Mouse (Mus musculus): ENCODE results near the gene Klhl32.
"Not testable (repeated sequence)": the region's sequence is repeated elsewhere in the genome, so short reads cannot be mapped to it uniquely, and the experiment has no call there.

Klhl32 gene

DNA sequence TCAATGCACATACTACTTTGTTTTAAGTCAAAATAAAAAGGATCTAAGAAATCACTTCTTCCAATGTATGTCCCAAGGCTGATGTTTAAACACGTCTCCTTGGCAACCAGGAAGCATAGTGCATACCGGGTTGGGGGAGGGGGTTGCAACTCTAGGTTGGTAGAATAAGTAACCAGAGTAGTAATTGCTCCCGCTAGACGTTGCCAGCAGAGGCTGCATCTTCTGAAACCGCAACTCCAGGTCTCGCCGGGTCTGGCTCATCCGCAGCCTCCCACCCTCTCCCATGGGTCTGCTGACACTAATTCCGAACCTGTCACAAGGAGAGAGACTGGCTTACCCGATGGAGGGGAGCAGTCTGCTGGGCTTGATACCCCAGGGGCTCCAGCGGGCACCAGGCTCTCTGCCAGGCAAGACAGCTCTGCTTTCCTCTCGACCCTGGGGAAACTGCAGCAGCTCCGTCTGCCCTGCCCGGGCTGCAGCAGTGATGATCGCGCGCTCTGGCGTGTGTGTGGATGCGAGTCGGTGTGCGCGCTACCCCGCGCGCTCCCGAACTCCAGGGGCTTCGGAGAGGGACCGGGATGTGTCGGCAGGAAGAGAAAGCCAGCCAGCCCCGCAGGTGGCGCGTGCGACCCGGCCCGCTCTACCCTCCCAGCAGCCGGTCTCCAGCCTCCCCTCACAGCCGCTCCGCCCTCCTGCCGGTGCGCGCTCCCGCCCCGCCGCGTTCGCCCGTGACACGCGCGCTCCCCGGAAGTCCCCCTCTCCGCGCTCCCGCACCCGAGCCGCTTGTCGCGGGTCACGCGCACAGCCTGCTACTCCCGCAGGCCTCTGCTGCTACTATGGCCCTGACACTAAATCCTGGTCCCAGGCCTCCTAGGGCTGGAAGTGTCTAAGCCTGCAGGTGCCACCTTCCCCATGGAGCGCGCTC, at the start of gene Klhl32:
TSS of gene Klhl32 (minus strand) at position 724 of the 925 bp plus-strand sequence.
- DNase-seq (ENCODE audit: low read depth): no peak

DNA sequence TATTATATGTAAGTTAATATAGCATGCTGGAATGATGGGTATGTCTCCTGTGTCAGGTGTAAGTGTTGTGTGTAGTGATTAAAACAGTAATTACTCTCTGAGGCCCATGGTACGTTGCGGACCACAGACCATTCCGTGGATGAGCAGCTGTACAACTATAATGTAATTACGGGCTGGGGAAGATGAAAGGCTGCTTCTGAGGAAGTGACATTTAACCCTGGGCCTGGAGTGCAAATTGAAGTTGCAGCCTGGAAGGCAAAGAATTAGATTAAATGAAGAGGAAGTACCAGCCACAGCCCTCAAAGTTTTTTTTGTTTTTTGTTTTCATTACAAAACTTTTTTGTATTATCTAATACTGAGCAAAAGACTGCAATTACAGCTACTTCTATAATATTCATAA, 48.2 kb upstream of the Klhl32 start:
- no peak for DNase-seq (ENCODE audit: low read depth)

DNA sequence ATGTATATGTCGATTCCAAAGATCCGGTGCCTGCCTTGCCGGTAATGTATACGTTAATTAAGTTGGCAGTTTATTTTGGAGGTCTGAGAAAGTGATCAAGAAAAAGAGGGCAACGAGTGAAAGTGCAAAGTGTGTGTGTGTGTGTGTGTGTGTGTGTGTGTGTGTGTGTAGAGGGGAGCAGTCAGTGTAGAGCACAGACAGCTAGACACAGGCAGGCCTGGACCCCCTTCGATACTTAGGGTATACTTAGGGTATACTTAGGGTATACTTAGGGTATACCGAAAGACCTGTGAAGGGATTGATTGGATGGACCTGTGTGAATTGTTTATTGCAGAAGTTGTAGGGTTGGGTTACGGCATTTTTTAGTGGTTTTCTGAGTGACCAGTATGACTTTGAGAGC, 47.7 kb upstream of the Klhl32 start:
- DNase-seq (ENCODE audit: low read depth): no peak

DNA sequence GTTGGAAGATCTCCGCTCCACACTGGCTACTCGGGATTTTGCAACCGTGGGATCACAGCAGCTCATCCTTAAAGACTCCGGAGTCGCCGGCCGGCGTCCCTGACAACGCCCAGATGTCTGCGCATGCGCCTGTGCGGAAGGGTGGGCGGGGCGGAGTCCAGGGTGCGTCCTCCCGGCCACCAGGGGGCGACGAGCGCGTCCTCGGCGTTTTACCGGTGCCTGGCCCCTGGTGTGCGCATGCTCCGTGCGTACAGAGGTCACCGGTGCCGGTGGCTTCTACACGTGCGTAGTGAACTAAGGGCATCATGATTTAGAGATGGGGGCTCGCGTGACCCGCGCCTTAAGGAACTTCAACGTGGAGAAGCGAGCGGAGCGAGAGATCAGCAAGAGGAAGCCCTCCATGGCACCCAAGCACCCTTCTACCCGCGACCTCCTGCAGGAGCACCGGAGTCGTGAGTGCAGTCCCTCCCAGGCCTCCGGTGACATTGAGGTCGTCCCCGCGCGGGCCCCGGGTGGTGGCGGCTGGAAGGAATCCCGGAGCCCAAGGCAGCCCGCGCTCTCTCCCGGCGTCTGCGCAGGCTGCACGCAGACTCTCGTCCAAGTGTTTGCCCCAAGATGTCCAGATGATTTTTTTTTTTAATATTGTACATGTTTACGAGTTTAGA, 47.1 kb upstream of the Klhl32 start, which contains the start of gene Ndufaf4:
TSS of gene Ndufaf4 (plus strand) at position 233 of the 665 bp plus-strand sequence.
- peak; percentile 60 for DNase-seq (ENCODE audit: low read depth)

DNA sequence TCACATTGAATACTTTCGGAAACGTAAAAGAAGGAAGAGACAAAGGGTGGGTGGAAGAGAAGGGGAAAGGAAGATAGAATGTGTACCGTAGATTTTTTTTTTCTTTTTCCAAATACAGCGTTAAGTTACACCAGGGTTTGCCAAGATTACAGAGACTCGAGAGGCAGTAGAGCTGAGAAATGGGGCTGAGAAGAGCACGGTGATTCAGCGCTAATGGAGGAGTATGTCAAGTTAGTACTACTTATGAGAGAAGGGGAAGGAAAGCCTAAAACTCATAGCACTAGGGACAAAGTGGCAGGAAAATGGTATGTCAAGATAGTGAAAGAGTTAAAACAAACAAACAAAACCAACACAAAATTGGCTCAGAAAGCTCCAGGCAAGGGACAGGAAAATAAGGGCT, 46.4 kb upstream of the Klhl32 start:
- no peak for DNase-seq (ENCODE audit: low read depth)

DNA sequence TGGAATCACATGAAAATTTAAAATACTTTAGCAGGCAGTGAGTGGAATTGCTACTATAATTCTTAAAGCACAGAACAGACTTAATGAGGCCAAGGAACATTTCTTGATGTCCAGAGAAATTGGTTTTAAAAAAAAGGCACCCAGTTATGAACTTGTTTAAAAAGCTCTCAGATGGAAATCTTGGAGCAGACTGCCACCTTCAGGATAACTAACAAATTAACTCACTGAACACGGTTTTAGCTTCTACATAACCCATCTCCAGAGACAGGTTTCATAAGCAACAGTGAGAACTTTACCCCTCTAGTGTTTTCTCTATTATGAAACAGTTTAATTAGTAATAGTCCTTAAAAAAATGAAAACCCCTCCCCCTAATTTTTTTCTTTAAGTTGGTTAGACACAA, 45.9 kb upstream of the Klhl32 start:
- peak; percentile 19 for DNase-seq (ENCODE audit: low read depth)

DNA sequence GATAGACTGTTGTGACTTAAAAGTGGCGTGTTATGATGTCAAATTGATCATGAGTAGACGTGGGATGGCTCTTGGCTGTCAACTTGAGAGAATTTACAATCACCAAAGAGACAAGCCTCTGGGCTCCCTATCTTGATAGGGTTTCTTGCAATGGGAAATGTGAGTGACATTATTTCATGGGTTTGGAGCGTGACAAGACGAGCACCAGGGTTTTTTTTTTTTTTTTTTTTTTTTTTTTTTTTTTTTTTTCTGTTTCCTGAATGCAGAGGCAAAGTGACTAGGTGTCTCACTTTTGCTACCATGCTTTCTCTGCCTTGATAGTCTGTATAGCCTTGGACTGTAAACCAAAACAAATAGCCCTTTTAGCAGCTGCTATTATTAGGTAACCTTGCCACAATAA, 43.7 kb upstream of the Klhl32 start:
- DNase-seq (ENCODE audit: low read depth): no peak

DNA sequence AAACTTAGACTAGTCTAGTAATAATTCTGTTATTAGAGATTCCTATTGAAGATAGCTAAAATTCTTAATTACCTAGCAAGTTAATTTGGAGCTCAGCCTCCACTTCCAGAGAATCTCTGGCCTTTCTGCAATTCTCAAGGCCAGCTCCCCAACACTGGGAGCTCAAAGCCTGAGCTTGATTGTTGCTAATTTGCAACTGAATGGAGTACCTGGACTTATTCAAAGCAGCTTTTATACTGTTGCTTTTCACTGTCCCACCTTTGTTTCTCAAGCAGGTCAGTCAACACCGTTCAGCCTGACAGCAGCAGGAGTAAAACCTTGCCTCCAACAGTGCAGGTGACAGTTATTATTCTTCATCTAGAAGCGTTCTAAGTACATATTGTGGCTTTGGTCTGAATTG, 41.4 kb upstream of the Klhl32 start:
- not testable (repeated sequence) for DNase-seq (ENCODE audit: low read depth)

DNA sequence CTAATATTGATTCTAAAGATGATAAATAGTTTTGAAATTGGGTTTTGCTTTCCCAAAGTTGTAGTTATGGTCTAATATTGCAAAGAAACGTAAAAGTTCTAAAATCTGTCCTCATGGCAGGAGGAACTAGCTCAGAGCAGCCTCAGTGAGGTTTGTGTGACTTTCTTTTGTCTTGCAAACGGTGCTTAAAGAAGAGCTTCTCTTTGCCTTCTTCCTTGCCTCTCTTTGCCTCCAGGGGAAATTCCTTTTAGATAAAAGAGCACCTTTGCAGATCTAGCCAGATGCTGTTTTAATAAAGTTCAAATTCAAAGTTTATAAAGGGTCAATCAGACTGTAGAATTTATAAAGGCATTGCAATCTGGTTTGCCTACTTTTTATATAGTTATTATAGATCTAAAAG, 38.5 kb upstream of the Klhl32 start:
- DNase-seq (ENCODE audit: low read depth): not testable (repeated sequence)

DNA sequence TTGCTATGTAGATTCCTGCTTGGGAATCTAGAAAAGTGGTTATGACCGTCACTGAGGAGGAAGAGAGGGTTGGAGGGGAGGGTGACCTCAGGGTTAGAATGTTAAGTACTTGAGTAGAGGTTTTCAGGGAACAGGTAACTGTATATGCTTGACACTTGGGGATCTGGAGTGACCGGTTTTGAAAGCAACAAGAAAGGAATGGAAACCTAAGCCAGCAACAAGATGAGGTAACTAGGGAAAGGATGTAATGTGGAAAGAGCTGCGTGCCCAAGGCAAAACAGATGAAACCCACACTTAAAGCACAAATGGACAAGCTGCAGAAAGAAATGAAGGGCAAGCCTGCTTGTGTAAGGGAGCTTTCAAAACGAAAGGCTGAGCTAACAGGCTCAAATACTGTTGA, 18.3 kb upstream of the Klhl32 start:
- no peak for DNase-seq (ENCODE audit: low read depth)

DNA sequence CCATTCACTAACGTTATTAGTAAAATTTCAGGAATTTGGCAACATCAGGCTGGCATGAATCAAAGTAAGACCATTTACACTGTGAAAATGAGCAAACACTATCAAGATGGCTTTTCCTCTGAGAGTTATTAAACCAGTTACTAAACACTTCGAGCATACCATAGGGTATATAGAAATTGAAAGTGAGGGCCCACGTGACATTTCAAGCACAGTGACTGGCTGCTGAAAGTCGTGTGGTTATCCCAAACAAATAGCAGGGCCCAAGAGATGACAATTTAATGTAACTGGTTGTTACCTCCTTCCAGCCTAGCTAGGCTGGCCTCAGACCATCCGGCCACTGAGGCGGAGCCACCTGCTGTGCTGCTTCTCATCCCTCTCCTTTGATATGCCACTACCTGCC, 14.8 kb upstream of the Klhl32 start:
- DNase-seq (ENCODE audit: low read depth): no peak

DNA sequence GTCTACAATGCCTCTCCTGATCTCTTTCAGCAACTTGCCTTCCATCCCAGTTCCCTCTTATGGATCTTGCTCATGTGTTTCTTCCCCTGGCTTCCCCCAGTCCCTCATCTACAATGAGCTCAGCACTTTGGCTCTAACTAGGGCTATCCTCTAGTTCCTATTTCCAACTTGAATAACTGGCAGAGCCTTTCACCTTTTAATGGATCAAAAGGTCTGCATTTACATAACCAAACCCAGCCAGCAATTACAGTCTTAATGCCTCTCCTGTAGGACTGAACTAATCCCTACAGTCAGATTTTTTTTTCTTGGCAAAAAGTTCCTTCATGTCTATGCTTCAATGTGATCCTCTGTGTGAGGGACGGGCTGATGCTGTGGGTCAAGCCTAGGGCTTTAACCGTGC, 3.5 kb downstream of the Klhl32 start:
- DNase-seq (ENCODE audit: low read depth): no peak

DNA sequence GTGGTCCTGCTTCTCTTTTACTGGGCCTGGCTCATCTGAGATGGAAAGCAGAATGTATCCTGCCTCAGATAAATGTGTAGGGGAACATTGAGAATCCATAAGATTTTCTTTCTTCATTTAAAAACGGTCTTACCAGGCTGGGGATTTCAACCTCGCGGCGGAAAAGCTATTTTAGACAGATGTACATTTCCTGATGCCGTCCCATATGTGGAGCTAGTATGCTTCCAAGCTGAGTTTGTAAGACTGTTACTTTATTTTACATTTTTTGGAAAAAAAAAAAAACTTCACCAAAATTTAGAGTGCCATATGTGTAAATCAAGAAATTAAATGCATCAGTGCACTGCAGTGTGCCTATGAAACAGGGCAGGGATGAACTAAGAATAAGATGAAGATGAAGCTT, 5.4 kb downstream of the Klhl32 start:
- no peak for DNase-seq (ENCODE audit: low read depth)

DNA sequence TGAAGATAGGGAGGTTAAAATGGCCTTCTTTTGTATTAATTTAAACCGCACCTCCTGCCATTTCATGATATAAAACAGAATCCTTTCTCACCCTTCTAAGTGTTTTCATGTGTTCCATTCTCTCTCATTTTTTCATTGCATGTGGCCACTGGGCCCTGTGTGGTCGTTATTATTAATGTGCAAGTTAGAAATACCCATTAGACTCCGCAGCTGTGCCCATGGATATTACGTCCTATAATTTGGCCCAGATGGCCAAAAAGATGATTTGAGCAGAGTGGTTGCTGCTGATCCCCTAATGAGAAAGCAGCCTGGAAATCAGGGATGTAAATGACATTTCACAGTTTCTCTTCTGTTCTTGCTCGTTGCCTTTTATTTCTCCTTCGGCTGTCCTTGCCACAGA, 12.4 kb downstream of the Klhl32 start:
- DNase-seq (ENCODE audit: low read depth): no peak

DNA sequence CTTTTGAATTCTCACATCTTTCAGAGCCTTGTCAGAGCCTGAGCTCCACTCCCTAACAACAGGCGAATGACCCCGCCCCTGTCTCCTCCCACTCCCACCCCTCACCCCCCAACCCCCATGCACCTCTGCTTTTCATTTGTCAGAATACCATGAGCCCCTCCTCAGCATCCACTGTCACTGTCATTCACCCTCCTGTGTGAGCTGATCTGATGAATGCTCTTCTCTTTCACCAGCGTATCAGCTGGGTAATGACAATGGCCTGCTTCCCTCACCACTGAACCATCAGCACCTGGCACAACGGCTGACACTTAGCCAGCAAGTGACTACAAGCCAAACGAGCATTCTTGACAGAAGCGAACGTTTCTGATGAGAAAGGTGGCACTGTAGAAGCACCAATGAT, 15.4 kb downstream of the Klhl32 start:
- no peak for DNase-seq (ENCODE audit: low read depth)

DNA sequence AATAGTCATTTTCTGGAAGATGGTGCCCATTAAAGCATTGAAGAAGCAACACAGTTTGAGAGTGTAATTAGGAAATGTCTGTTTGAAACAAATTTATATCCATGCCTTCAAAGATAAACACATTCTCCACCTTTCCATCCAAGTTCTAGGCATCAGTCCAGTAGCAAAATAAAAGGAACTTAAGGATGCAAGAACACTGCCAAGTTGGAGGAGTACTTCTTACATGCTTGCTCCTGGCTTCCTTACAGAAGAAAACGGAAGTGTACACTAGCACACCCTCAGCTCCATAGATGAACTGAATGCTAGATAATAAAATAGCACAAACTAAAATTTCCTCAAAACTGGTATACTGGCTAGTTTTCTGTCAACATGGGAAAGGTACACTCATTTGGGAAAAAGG, 42.6 kb downstream of the Klhl32 start:
- DNase-seq (ENCODE audit: low read depth): no peak

DNA sequence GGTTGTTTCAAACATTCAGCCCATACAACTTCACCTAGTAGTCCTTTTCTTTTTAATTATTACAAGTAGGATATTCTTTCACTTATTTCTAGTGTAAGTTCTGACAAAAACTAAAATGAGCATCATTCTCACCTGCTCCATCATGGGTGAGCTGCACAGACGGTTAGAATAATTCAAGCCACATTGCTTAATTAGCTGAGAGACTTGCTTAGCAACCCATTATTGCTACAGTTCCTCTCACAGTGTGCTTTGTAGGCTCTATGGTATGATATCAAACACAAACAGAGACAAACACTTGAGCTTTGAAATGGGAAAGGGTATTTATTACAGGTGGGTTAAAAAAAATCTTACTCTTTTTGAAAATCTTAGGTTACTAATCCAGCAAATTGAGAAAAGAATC, 49.0 kb downstream of the Klhl32 start:
- no peak for DNase-seq (ENCODE audit: low read depth)

DNA sequence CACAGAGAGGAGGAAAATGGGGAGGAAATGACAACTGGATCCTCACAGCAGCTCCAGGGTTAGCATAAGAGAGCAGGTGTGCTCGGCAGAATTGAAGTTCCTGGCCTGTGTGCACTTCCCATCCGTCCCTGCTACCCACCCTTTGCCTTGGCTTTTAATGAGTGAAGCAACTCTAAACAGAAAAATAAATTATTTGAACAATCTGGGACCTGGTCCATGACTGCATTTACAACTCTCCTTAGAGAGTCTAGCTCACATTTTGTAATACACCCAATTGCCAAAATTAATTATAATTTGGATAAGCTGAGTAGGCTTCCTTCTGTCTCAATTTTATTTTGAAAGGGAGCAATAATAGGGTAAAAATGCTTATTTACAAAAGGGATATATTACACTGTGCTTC, 49.6 kb downstream of the Klhl32 start:
- DNase-seq (ENCODE audit: low read depth): no peak

DNA sequence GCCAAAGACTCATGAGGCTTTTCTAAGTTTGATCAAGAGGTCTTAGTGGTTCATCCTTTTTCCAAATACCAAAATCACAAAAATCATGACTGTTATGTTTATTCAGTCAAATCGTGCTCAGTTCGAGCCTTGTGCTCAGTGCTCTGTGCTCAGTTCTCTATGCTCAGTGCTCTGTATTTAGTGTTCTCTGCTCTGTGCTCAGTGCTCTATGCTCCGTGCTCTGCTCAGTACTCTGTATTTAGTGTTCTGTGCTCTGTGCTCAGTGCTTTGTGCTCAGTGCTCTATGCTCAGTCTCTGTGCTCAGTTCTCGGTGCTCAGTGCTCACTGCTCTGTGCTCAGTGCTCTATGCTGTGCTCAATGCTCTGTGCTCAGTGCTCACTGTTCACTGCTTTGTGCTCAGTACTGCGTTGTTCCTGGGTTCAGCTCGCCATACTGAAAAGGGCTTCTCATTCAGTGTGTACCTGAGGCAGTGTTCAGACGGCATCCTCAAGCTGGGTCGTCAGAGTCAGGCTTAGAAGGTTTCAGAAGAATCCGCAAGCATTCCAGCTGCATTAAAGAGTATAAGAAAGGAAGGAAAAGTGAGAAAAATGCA, 50.5 kb downstream of the Klhl32 start:
- no peak for DNase-seq (ENCODE audit: low read depth)

DNA sequence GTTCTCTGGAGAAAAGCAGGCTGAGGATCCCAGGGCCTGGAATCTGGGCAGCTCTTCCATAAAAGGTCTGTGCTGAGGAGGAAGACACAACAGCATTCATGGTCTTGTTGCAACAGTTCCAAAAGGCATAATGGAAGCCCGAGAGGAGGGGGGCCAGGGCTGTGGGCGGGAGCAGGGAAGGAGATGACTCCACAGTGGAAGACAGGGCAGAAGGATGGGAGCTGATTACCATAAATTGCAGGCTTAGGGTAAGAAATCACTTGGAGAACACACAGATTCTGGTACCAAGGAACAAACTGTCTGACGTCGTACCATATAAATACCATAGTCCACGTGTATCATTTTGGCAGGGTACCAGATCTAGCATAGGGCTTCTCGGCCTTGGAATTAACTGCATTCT, 51.9 kb downstream of the Klhl32 start:
- DNase-seq (ENCODE audit: low read depth): no peak

DNA sequence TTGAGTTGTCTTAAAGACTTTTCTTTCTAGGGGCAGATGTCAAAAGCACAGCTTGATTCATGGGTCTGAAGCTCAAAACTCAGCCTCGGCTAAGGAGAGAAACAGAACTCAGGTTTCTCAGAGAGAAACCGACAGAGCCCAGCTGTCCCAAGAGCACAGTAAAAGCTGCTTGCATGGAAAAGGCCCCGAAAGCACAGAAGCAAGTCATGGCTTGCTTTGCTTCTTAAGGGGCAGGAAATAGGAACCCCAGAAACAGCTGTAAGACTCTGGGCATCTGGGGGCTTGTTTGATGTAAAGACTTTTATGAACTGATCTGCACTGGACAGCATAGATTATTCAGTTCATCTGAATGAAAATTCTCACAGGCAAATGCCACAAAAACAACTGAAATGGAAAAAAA, 53.1 kb downstream of the Klhl32 start:
- DNase-seq (ENCODE audit: low read depth): no peak

DNA sequence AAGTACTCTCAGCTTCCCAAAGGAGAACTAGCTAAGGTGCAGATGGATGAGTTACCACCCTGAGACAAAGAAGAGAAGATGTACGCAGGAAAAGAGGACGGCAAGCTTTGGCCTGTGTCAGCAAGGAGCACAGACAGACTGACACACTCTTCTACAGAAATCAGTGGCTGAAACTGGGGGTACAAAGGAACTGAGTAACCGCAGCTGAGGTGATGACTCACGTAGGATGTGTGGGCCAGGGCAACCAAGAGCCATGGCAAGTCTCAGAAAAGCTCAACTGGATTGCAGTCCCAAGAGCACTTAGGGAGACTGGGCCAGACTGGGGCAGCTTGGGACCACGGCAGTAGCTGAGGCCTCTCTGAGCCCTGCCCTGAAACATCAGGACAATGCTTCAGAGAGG, 53.6 kb downstream of the Klhl32 start:
- no peak for DNase-seq (ENCODE audit: low read depth)

DNA sequence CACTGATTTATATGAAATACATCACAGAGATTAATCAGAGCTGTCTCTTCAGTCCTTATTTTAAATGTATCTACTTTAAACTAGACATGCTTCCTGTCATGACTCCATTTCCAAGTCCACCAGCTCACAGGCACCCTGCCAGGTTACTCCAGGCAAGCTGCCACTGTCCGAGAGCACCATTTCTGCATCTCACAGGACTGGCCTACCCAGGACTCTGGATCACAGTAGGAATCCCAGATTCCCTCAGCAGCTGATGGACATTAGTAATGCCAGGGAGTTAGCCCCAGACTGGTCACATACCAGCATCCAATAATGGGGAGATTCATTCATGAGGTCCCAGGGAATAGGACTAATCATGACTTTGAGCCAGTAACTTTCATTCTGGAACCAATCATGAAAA, 54.7 kb downstream of the Klhl32 start:
- no peak for DNase-seq (ENCODE audit: low read depth)

All from fibroblast of lung, adult 2 months (primary cell).